Mouse (Mus musculus): ENCODE results near the gene Add2. TPM values are rescaled to one million over a fixed set of nuclear protein-coding genes. Genes with fewer than 3 reads are reported as not detected.

Add2 gene
- polyA plus RNA-seq, 1 experiment from 2014 or later, result 89.4 TPM

DNA sequence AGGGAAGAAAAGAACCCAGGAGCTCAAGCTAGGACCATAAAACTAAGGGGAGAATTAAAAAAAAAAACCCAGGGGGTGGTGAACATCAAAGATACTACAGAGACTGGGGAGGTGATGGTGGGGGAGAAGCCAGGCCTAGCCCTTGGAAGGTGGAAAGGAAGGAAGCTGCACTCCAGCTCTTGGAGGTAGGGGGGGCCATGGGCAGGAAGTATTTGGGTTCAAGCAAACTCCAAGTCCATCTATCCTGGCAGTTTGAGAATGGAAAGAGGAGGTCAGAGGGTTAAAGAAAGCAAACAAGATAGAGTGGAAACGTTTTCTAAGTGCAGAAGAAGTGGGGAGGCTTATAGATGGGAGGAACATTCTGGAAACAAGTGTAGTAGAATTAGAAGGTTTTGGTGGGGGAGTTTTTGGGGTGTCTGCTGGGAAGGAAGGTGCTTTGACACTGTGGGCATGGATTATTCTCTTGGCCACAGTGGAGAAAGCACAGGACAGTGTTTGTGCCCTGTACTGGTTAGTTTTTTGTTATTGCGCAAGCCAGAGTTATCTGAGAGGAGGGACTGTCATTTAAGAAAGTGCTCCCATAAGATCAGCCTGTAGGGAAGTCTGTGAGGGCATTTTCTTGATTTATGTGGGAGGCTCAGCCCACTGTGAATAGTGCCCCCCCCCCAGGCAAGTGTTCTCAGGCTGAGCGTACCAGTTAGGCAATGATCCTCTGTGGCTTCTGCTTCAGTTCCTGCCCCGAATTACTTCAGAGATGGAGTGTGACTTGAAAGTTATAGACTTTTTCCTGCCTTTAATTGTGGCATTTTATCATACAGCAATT lies 8.9 kb upstream of the Add2 start:
- ATAC-seq (ENCODE audit: insufficient read depth), result no peak
- WGBS (ENCODE audit: insufficient replicate concordance), result 29% methylated on average over 4 of the region's 4 CpGs

GRCm38 (mm10) chr6:86020948-86021347 lies 7.5 kb upstream of the Add2 start:
- H3K4me1 ChIP-seq (replicated peaks), result peaks cover 7% of the 10 kb centered on the region
- ATAC-seq (ENCODE audit: insufficient read depth), result no peak
- H3K9me3 ChIP-seq (replicated peaks), result no peaks in the 10 kb centered on the region
- no peak overlapping the region for H3K27ac ChIP-seq (replicated peaks)
- no peak overlapping the region for H3K4me2 ChIP-seq
- H3K27me3 ChIP-seq, result peaks cover 39% of the 10 kb centered on the region
- 30% methylated on average over 3 of the region's 3 CpGs for WGBS (ENCODE audit: insufficient replicate concordance)
- no peak overlapping the region for H3K4me3 ChIP-seq (replicated peaks)
- H3K36me3 ChIP-seq (replicated peaks), result no peaks in the 10 kb centered on the region
- no peak overlapping the region for H3K9ac ChIP-seq

More for the DNA sequence above, 8.9 kb upstream of the Add2 start:
- Histone ChIP-seq H3K9me3 (replicated peaks) (no peaks in the 10 kb centered on the region), H3K36me3 (replicated peaks) (no peaks in the 10 kb centered on the region), H3K27me3 (peaks cover 26% of the 10 kb centered on the region), H3K4me1 (replicated peaks) (peaks cover 7% of the 10 kb centered on the region), H3K4me2 (no peak overlapping the region), H3K27ac (replicated peaks) (no peak overlapping the region), H3K4me3 (replicated peaks) (no peak overlapping the region), H3K9ac (no peak overlapping the region)

- no peak overlapping the region for H3K9ac ChIP-seq
- 53% methylated on average over 8 of the region's 8 CpGs for WGBS (ENCODE audit: insufficient replicate concordance)
- peaks cover 81% of the 10 kb centered on the region for H3K27me3 ChIP-seq
- no peak overlapping the region for H3K4me3 ChIP-seq (replicated peaks)
- no peaks in the 10 kb centered on the region for H3K4me1 ChIP-seq (replicated peaks)
- H3K9me3 ChIP-seq (replicated peaks), result no peaks in the 10 kb centered on the region
- ATAC-seq (ENCODE audit: insufficient read depth), result no peak
- H3K36me3 ChIP-seq (replicated peaks), result no peaks in the 10 kb centered on the region
- no peak overlapping the region for H3K4me2 ChIP-seq
- H3K27ac ChIP-seq (replicated peaks), result no peak overlapping the region
Measured at GRCm38 (mm10) chr6:86026632-86027292, 1.7 kb upstream of the Add2 start.

DNA sequence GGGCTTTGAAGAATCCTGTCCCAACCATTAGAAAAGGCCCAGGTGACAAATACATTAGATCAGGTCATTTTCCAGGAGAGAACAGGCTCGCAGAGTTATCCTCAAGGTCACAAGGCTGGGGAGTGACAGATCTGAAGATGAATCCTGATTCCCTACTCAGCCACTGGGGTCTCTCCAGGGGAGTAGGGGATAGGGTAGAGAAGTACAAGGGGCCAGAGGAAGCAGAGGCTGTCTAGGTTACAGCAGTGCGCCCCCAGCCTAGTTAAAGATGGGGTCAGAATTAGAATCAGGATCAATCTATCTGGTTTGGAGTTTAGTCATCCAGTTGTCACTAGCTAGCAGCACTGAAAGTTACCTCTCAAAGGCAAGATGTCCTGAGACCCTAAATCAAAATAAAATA lies 331 bp upstream of the Add2 start:
- H3K27me3 ChIP-seq, result peaks cover 87% of the 10 kb centered on the region
- ATAC-seq (ENCODE audit: insufficient read depth), result no peak
- H3K4me1 ChIP-seq (replicated peaks), result no peaks in the 10 kb centered on the region
- H3K4me3 ChIP-seq (replicated peaks), result no peak overlapping the region
- 58% methylated on average over 2 of the region's 2 CpGs for WGBS (ENCODE audit: insufficient replicate concordance)
- no peak overlapping the region for H3K27ac ChIP-seq (replicated peaks)
- peak overlapping the region; percentile 48; the same call in 1 of the 2 replicates for H3K4me2 ChIP-seq
- H3K9me3 ChIP-seq (replicated peaks), result no peaks in the 10 kb centered on the region
- H3K36me3 ChIP-seq (replicated peaks), result no peaks in the 10 kb centered on the region
- no peak overlapping the region for H3K9ac ChIP-seq

GRCm38 (mm10) chr6:86029323-86029713 lies 837 bp downstream of the Add2 start:
- no peaks in the 10 kb centered on the region for H3K9me3 ChIP-seq (replicated peaks)
- H3K27ac ChIP-seq (replicated peaks), result no peak overlapping the region
- WGBS (ENCODE audit: insufficient replicate concordance), result 17% methylated on average over 6 of the region's 6 CpGs
- no peaks in the 10 kb centered on the region for H3K4me1 ChIP-seq (replicated peaks)
- no peak for ATAC-seq (ENCODE audit: insufficient read depth)
- H3K4me3 ChIP-seq (replicated peaks), result peak overlapping the region; percentile 20; the same call in 1 of the 2 replicates
- no peak overlapping the region for H3K9ac ChIP-seq
- H3K36me3 ChIP-seq (replicated peaks), result no peaks in the 10 kb centered on the region
- no peak overlapping the region for H3K4me2 ChIP-seq
- peaks cover 94% of the 10 kb centered on the region for H3K27me3 ChIP-seq

DNA sequence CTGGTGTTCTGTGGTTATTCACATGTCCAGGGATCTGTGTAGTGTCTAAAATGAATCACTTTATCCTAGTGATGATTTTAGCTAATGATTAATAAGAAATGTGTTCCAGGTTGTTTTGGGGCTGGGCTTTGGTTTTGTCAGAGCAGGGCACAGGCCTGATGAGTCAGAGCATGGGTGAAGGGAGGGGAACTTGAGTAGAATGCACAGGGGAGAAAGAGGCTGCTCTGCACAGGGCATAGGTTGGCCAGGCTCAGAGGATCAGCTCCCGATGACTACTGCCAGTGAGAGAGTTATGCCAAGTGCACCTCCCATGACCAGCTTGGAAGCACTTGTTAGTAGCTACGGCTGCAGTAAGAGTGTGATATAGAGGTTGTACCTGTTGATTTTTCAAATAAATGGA lies 3.0 kb downstream of the Add2 start:
- Histone ChIP-seq H3K9me3 (replicated peaks) (no peaks in the 10 kb centered on the region), H3K4me2 (no peak overlapping the region), H3K4me1 (replicated peaks) (no peaks in the 10 kb centered on the region), H3K27ac (replicated peaks) (no peak overlapping the region), H3K36me3 (replicated peaks) (no peaks in the 10 kb centered on the region), H3K9ac (no peak overlapping the region), H3K4me3 (replicated peaks) (no peak overlapping the region), H3K27me3 (peaks cover 72% of the 10 kb centered on the region)
- WGBS (ENCODE audit: insufficient replicate concordance), result 71% methylated on average over 2 of the region's 2 CpGs
- no peak for ATAC-seq (ENCODE audit: insufficient read depth)

- WGBS (ENCODE audit: insufficient replicate concordance), result 72% methylated on average over 1 of the region's 1 CpGs
- H3K4me3 ChIP-seq (replicated peaks), result no peak overlapping the region
- H3K27ac ChIP-seq (replicated peaks), result no peak overlapping the region
- no peaks in the 10 kb centered on the region for H3K4me1 ChIP-seq (replicated peaks)
- no peak overlapping the region for H3K4me2 ChIP-seq
- H3K36me3 ChIP-seq (replicated peaks), result no peaks in the 10 kb centered on the region
- no peak overlapping the region for H3K9ac ChIP-seq
- no peak for ATAC-seq (ENCODE audit: insufficient read depth)
- H3K27me3 ChIP-seq, result peaks cover 51% of the 10 kb centered on the region
- no peaks in the 10 kb centered on the region for H3K9me3 ChIP-seq (replicated peaks)
Measured at GRCm38 (mm10) chr6:86033635-86034034, 5.2 kb downstream of the Add2 start.

- Histone ChIP-seq H3K4me3 (replicated peaks) (no peak overlapping the region), H3K9ac (no peak overlapping the region), H3K36me3 (replicated peaks) (no peaks in the 10 kb centered on the region), H3K9me3 (replicated peaks) (no peaks in the 10 kb centered on the region), H3K4me2 (no peak overlapping the region), H3K27me3 (peaks cover 6% of the 10 kb centered on the region; the same call in 1 of the 2 replicates), H3K27ac (replicated peaks) (no peak overlapping the region), H3K4me1 (replicated peaks) (no peaks in the 10 kb centered on the region)
- ATAC-seq (ENCODE audit: insufficient read depth), result no peak
- 38% methylated on average over 2 of the region's 2 CpGs for WGBS (ENCODE audit: insufficient replicate concordance)
Measured at GRCm38 (mm10) chr6:86038901-86039300, 10.4 kb downstream of the Add2 start.

DNA sequence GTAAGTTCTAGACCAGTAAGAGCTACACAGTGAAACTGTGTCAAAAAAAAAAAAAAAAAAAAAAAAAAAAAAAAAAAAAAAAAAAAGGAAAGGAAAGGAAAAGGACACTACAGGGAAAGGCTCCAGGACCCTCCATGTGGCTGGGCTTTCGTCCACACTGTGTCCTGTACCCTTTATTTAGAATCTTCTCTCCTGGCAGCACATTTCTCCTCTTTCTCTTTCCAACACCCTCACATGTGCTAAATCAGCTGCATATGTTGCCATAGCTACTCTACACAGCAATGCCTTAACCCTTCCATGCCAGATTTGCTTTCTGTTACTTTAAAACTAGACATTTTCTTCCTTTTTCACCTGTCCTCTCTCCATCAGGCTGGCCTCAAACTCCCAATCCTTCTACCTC lies 11.7 kb downstream of the Add2 start:
- no peak overlapping the region for H3K27ac ChIP-seq (replicated peaks)
- no peak overlapping the region for H3K4me3 ChIP-seq (replicated peaks)
- ATAC-seq (ENCODE audit: insufficient read depth), result no peak
- 65% methylated on average over 1 of the region's 1 CpGs for WGBS (ENCODE audit: insufficient replicate concordance)
- H3K27me3 ChIP-seq, result peaks cover 6% of the 10 kb centered on the region; the same call in 1 of the 2 replicates
- no peaks in the 10 kb centered on the region for H3K4me1 ChIP-seq (replicated peaks)
- no peak overlapping the region for H3K4me2 ChIP-seq
- H3K36me3 ChIP-seq (replicated peaks), result no peaks in the 10 kb centered on the region
- no peaks in the 10 kb centered on the region for H3K9me3 ChIP-seq (replicated peaks)
- no peak overlapping the region for H3K9ac ChIP-seq

GRCm38 (mm10) chr6:86047510-86047909 lies 19.0 kb downstream of the Add2 start:
- Histone ChIP-seq H3K27ac (replicated peaks) (no peak overlapping the region), H3K4me2 (no peak overlapping the region), H3K9me3 (replicated peaks) (no peaks in the 10 kb centered on the region), H3K4me1 (replicated peaks) (peaks cover 22% of the 10 kb centered on the region), H3K36me3 (replicated peaks) (no peaks in the 10 kb centered on the region), H3K9ac (no peak overlapping the region), H3K27me3 (peaks cover 9% of the 10 kb centered on the region; the same call in 1 of the 2 replicates), H3K4me3 (replicated peaks) (no peak overlapping the region)
- no peak for ATAC-seq (ENCODE audit: insufficient read depth)
- 77% methylated on average over 11 of the region's 11 CpGs for WGBS (ENCODE audit: insufficient replicate concordance)

DNA sequence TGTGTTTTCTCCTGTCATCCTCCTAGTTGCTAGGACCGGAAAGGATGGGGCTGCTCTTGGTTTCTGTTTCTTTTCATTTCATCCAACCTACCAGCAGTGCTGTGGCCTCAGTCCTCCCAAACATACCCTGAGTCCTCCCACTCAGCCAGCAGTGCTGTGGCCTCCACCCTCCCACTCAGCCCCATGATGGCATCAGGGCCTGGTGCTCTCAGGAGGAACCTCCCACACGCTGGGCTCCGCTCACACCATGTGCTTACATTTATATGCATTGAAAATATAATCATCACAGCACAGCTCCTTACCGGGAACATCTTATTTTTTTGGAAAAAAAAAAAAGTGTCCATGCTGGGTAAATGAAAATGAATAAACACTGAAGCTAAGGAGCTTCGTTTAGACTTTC lies 20.0 kb downstream of the Add2 start:
- H3K27me3 ChIP-seq, result peaks cover 9% of the 10 kb centered on the region; the same call in 1 of the 2 replicates
- no peak overlapping the region for H3K4me2 ChIP-seq
- no peaks in the 10 kb centered on the region for H3K36me3 ChIP-seq (replicated peaks)
- no peak for ATAC-seq (ENCODE audit: insufficient read depth)
- WGBS (ENCODE audit: insufficient replicate concordance), result 69% methylated on average over 5 of the region's 5 CpGs
- H3K4me3 ChIP-seq (replicated peaks), result no peak overlapping the region
- H3K9ac ChIP-seq, result no peak overlapping the region
- no peaks in the 10 kb centered on the region for H3K9me3 ChIP-seq (replicated peaks)
- peaks cover 30% of the 10 kb centered on the region for H3K4me1 ChIP-seq (replicated peaks)
- H3K27ac ChIP-seq (replicated peaks), result no peak overlapping the region

All from liver, embryonic 15.5 days (tissue).